Mouse (Mus musculus): ENCODE measurements around the gene Nr2c1. TPM values are rescaled to one million over a fixed set of nuclear protein-coding genes. Genes with fewer than 3 reads are reported as not detected.

The Nr2c1 gene
- total and polyA plus RNA-seq, 2 experiments from 2014 or later, result 3.9 to 4.9 TPM

DNA sequence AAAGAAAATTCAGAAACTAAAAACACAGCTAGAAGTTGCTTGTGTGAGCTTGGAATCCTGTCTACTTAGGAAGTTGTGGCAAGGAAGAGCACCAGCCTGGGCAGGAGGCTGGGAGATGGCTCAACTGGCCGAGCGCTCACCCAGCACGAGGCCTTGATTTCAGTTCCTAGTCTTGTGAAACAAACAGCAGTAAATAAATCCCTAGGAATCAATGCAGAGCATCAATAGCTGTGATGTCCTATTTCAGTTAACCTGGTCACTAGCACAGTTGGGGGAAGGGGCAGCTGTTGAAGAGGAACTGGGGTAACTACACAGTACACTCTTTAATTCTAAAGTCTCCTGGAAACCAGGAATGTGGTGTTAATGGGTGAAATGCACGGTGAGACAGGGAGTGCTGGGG is 57.1 kb downstream of the Nr2c1 start:
- DNase-seq (ENCODE audit: low spot score) (no peak), ATAC-seq (ENCODE audit: low FRiP score) (no peak)
- Histone ChIP-seq H3K9ac (replicated peaks; ENCODE audit: low read length, poor library complexity, severe bottlenecking) (no peak overlapping the region), H3K27ac (ENCODE audit: low read depth, low read length) (no peak overlapping the region), H3K27me3 (ENCODE audit: insufficient read depth, low read length) (no peaks in the 10 kb centered on the region), H3K4me1 (ENCODE audit: insufficient read depth, low read length) (no peaks in the 10 kb centered on the region), H3K9me3 (ENCODE audit: low read length) (no peaks in the 10 kb centered on the region), H3K36me3 (ENCODE audit: insufficient read depth, low read length) (peaks cover 31% of the 10 kb centered on the region), H3K4me2 (ENCODE audit: low read depth, low read length, poor library complexity, severe bottlenecking) (no peak overlapping the region), H3K4me3 (ENCODE audit: low read depth, low read length) (no peak overlapping the region)
- no peak for TF ChIP-seq CTCF (IDR thresholded peaks at IDR 0.05)
- WGBS, result 89% methylated on average over 4 of the region's 4 CpGs

DNA sequence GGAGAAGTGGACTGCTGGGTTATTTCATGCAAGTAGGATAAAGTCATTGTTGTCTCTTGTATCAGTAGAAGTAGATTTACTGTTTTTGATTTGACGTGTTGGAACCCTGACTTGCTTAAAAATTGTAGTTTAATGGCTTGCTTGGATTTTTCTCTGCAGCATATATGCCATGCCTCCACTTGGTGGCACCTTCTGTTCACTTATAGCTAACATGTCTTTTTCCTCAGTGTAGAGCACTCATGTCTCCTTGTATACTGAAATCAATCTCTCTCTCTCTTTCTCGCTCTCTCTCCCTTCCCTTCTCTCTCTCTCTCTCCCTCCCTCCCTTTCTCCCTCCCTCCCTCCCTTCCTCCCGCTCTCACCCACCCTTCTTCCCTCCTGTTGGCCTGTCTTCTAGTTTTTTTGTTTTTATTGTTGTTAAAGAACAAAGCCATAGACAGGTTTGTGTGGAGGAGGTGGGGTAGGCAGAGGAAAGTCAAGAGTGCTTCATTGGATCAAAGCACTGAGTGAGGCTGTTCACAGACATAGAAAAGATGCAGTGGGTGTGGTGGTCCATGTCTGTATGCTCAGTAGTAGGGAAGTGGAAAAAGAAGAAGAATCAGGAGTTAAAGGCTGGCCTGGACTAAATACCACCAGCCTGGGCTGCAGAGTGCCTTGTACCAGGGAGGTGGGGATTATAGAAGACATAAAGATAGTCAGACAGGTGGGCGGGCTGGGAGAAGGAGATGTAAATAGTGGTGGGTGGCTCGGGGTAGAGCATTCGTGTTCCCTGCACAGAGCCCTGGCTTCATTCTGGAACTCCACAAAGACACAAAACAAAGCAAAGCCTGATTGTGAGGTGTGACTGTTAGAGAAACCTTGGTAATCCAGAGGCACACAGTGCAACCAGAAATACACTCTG is 63.1 kb downstream of the Nr2c1 start:
- Histone ChIP-seq H3K9me3 (ENCODE audit: low read length) (no peaks in the 10 kb centered on the region), H3K27ac (ENCODE audit: low read depth, low read length) (peak overlapping the region; percentile 57), H3K27me3 (ENCODE audit: insufficient read depth, low read length) (no peaks in the 10 kb centered on the region), H3K4me2 (ENCODE audit: low read depth, low read length, poor library complexity, severe bottlenecking) (no peak overlapping the region), H3K36me3 (ENCODE audit: insufficient read depth, low read length) (peaks cover 15% of the 10 kb centered on the region), H3K4me3 (ENCODE audit: low read depth, low read length) (no peak overlapping the region), H3K9ac (replicated peaks; ENCODE audit: low read length, poor library complexity, severe bottlenecking) (0 out of 2 replicates have a peak overlapping the region, but pooled peaks have one; percentile 29), H3K4me1 (ENCODE audit: insufficient read depth, low read length) (no peaks in the 10 kb centered on the region)
- WGBS, result 61% methylated on average over 6 of the region's 6 CpGs
- peak; percentile 86 for TF ChIP-seq CTCF (IDR thresholded peaks at IDR 0.05)
- DNase-seq (ENCODE audit: low spot score) (peak; percentile 80), ATAC-seq (ENCODE audit: low FRiP score) (peak; percentile 84)

DNA sequence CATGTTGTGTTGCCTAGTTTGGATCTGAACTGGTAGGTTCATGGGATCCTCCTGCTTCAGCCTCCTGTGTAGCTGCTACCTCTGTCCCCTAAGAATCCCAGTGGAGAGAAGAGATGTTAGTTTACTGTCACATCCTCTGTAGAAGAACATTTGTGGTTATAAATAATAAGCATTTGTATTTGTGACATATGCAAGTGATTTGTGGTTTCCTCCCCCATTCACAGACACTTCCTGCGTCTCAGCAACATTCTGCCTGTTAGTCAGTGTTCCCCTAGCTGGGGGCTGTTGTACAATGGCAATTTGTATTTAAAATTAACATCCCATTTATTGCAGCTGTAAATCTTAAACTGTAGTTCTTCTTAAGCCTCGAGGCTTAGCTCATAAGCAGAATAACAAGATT is 63.9 kb downstream of the Nr2c1 start:
- Histone ChIP-seq H3K27ac (ENCODE audit: low read depth, low read length) (no peak overlapping the region), H3K4me1 (ENCODE audit: insufficient read depth, low read length) (no peaks in the 10 kb centered on the region), H3K9ac (replicated peaks; ENCODE audit: low read length, poor library complexity, severe bottlenecking) (no peak overlapping the region), H3K36me3 (ENCODE audit: insufficient read depth, low read length) (peaks cover 10% of the 10 kb centered on the region), H3K4me2 (ENCODE audit: low read depth, low read length, poor library complexity, severe bottlenecking) (no peak overlapping the region), H3K4me3 (ENCODE audit: low read depth, low read length) (no peak overlapping the region), H3K9me3 (ENCODE audit: low read length) (no peaks in the 10 kb centered on the region), H3K27me3 (ENCODE audit: insufficient read depth, low read length) (no peaks in the 10 kb centered on the region)
- WGBS, result 49% methylated on average over 2 of the region's 2 CpGs
- no peak for ATAC-seq (ENCODE audit: low FRiP score)
- no peak for TF ChIP-seq CTCF (IDR thresholded peaks at IDR 0.05)
- no peak for DNase-seq (ENCODE audit: low spot score)

DNA sequence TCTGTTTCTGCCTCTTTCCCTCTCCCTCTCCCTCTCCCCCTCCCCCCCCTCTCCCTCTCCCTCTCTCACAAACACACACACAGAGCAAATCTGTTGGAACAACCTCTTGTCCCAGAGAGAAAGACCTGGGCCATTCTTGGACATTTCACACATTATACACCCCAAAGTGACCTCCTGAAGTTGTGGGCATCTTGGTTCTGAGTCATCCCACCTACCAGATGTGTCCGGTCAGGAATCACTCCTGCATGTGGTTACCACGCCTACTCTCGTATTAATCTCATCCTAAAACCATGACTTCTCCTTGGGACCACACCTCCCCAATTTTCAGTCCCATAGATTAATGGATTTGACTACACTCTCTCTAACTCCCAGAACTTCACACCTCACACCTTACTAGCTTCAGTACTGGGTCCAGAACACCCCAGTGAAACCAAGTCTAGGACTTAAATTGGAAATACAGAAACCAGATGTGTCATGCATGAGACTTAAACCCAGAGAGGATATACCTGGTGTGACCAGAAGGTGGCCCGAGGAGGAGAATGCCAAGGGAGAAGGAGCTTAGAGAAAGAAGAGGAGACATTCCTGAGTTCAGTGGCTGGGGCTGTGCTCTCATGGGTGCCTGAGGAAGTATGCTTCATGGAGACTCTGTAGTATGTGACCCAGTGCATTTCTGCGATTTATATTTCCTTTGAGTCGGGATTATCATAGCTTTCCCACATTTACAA is 77.4 kb downstream of the Nr2c1 start:
- peak; percentile 35 for DNase-seq (ENCODE audit: low spot score)
- peak; percentile 69 for TF ChIP-seq CTCF (IDR thresholded peaks at IDR 0.05)
- H3K9me3 ChIP-seq (ENCODE audit: low read length), result no peaks in the 10 kb centered on the region
- no peak overlapping the region for H3K27ac ChIP-seq (ENCODE audit: low read depth, low read length)
- H3K4me1 ChIP-seq (ENCODE audit: insufficient read depth, low read length), result no peaks in the 10 kb centered on the region
- H3K4me2 ChIP-seq (ENCODE audit: low read depth, low read length, poor library complexity, severe bottlenecking), result no peak overlapping the region
- 79% methylated on average over 6 of the region's 6 CpGs for WGBS
- H3K9ac ChIP-seq (replicated peaks; ENCODE audit: low read length, poor library complexity, severe bottlenecking), result no peak overlapping the region
- no peaks in the 10 kb centered on the region for H3K27me3 ChIP-seq (ENCODE audit: insufficient read depth, low read length)
- H3K36me3 ChIP-seq (ENCODE audit: insufficient read depth, low read length), result peaks cover 3% of the 10 kb centered on the region; the same call in 1 of the 2 replicates
- ATAC-seq (ENCODE audit: low FRiP score), result no peak
- no peak overlapping the region for H3K4me3 ChIP-seq (ENCODE audit: low read depth, low read length)

DNA sequence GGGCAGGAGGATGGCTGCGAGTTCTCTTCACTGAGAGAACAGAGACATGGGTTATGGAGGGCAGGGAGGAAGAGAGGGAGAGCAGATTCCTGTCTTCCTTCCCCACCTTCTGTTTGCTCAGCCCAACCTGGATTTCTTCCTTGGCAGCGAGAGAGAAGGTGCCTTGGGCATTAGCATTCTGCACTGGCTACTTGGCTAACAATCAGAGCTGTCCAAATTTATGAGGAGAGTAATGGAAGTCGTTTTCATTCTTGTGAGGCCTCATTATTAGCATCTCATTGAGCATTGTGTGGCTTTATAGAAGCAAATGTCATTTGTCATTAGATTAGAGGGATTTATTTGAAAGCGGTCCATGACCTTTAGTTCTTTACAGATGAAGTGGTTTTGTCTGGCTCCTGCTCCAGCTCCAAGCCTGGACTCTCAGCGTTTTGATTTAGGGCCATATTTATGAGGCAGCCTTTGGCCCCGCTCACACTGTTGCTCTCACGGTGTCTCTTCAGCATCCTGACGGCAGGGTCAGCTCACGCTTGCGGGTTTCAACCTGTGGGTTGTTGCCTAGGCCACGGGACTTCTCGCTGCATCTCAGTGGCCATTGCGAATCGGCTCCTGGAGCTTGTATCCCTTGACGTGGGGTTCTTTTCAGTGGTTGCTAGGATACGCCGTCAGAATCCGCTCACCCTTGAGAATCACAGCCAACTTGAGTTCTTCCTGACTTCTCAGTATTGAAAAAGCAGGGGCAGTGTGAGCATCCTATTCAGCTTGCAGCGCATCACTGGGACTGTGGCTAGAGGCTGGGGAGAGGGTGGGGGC is 82.6 kb downstream of the Nr2c1 start:
- no peaks in the 10 kb centered on the region for H3K36me3 ChIP-seq (ENCODE audit: insufficient read depth, low read length)
- peak overlapping the region; percentile 59 for H3K27ac ChIP-seq (ENCODE audit: low read depth, low read length)
- WGBS, result 8% methylated on average over 19 of the region's 19 CpGs
- 0 out of 2 replicates have a peak, but pooled peaks cover 2% of the 10 kb centered on the region for H3K4me1 ChIP-seq (ENCODE audit: insufficient read depth, low read length)
- no peaks in the 10 kb centered on the region for H3K27me3 ChIP-seq (ENCODE audit: insufficient read depth, low read length)
- H3K9me3 ChIP-seq (ENCODE audit: low read length), result no peaks in the 10 kb centered on the region
- peak; percentile 88 for ATAC-seq (ENCODE audit: low FRiP score)
- no peak overlapping the region for H3K9ac ChIP-seq (replicated peaks; ENCODE audit: low read length, poor library complexity, severe bottlenecking)
- H3K4me3 ChIP-seq (ENCODE audit: low read depth, low read length), result no peak overlapping the region
- no peak for TF ChIP-seq CTCF (IDR thresholded peaks at IDR 0.05)
- peak; percentile 92 for DNase-seq (ENCODE audit: low spot score)
- peak overlapping the region; percentile 16 for H3K4me2 ChIP-seq (ENCODE audit: low read depth, low read length, poor library complexity, severe bottlenecking)

Data from midbrain, postnatal 0 days (tissue).